Mouse (Mus musculus) ES-Bruce4 (cell line): ENCODE data around the gene Vsig2.

Experiments used
- CTCF ChIP-seq: IDR thresholded peaks from one replicate; pipeline ENCODE4 v1.8.1; 2011; ENCODE audit warnings: low read depth, low read length
- EP300 ChIP-seq: IDR thresholded peaks from 2 replicates; pipeline ENCODE4 v1.6.1; 2011; ENCODE audit warnings: low read depth, low read length; ENCODE audit not compliant: insufficient read depth
- POLR2A ChIP-seq: IDR thresholded peaks from one replicate; pipeline ENCODE4 v1.8.1; 2011; ENCODE audit warnings: low read length; ENCODE audit not compliant: insufficient read depth

DNA sequence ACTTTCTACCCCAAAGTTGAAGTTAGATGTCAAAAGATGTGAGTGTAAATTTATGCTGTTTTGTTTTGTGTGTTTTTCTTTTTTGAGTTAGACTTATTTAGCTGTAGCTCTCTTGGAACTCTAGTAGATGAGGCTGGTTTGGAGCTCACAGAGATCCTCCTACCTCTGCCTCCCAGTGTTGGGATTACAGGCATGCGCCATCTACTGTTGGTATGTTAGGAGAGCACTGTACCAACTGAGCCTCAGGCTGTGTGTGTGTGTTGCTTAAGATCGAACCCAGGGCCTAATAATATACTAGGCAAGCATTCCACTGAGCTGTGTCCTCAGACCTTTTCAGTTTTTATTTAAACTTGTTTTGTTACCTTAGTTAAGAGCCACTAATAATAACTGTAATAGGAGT lies 27.0 kb upstream of the Vsig2 start:
- peak; percentile 40 for TF ChIP-seq CTCF
- TF ChIP-seq POLR2A, result no peak
- no peak for TF ChIP-seq EP300
